ENCODE assay signal across 12 mouse cellular contexts in genomic region chr11:112860797-112861196, GRCm38 (mm10).
DNase-seq lines count a peak whose midpoint lies in the region; ATAC-seq lines count a peak whose summit lies in the region.
"Had no signal": no experiment of that assay in that cellular context is flagged by ENCODE, and none has a peak within 500 bp of the region (broad histone marks: within the 10 kb centered on the region; RNA-seq: fewer than 3 reads in every experiment).

No protein-coding gene starts in this region.

- ATAC-seq in midbrain, embryonic 12.5 days (ENCODE audit: low FRiP score, low read depth) = peak; percentile 91
- no peak for ATAC-seq in liver, embryonic 12.5 days

- no peaks in the 10 kb centered on the region for H3K36me3 ChIP-seq in hindbrain, embryonic 10.5 days
- H3K36me3 ChIP-seq in midbrain, embryonic 12.5 days = no peaks in the 10 kb centered on the region
- H3K36me3 ChIP-seq in liver, embryonic 12.5 days = no peaks in the 10 kb centered on the region
- H3K36me3 ChIP-seq: limb, embryonic 13.5 days; lung, embryonic 15.5 days; stomach, embryonic 15.5 days had no signal

- peaks cover 17% of the 10 kb centered on the region; the same call in 1 of the 2 replicates for H3K27me3 ChIP-seq in hindbrain, embryonic 10.5 days (ENCODE audit: insufficient read depth, poor library complexity, severe bottlenecking)
- H3K27me3 ChIP-seq in midbrain, embryonic 12.5 days = no peaks in the 10 kb centered on the region
- H3K27me3 ChIP-seq in liver, embryonic 12.5 days (replicated peaks) = no peaks in the 10 kb centered on the region; the same call in 1 of the 2 replicates
- H3K27me3 ChIP-seq: lung, embryonic 15.5 days; stomach, embryonic 15.5 days had no signal

- WGBS in hindbrain, embryonic 10.5 days = 10% methylated on average over 11 of the region's 11 CpGs
- WGBS in midbrain, embryonic 12.5 days = 6% methylated on average over 11 of the region's 11 CpGs
- WGBS in liver, embryonic 12.5 days (ENCODE audit: insufficient replicate concordance) = 49% methylated on average over 11 of the region's 11 CpGs

- H3K4me2 ChIP-seq in midbrain, embryonic 12.5 days (replicated peaks) = peak overlapping the region; percentile 21
- H3K4me2 ChIP-seq in liver, embryonic 12.5 days = no peak overlapping the region
- H3K4me2 ChIP-seq: limb, embryonic 13.5 days; lung, embryonic 15.5 days; stomach, embryonic 15.5 days had no signal

- H3K27ac ChIP-seq in hindbrain, embryonic 10.5 days = peak overlapping the region; percentile 89
- peak overlapping the region; percentile 85 for H3K27ac ChIP-seq in midbrain, embryonic 12.5 days (replicated peaks)
- H3K27ac ChIP-seq in liver, embryonic 12.5 days = no peak overlapping the region
- H3K27ac ChIP-seq: limb, embryonic 13.5 days; lung, embryonic 15.5 days; stomach, embryonic 15.5 days had no signal

- peak; percentile 24 for DNase-seq in embryo, embryonic 10 days (ENCODE audit: low spot score)
- DNase-seq in embryo, embryonic 9.5 days (ENCODE audit: extremely low spot score) = no peak
- DNase-seq in hindbrain, embryonic 10.5 days (ENCODE audit: low spot score) = peak; percentile 67
- DNase-seq in retina, postnatal 1 day = peak; percentile 83
- no peak for DNase-seq in gastrocnemius, adult 8-10 months (ENCODE audit: low spot score in 2 of 2)
- no peak for DNase-seq in gastrocnemius, postnatal 25 days
- DNase-seq: kidney, postnatal 4 days had no signal

- H3K9ac ChIP-seq in midbrain, embryonic 12.5 days (replicated peaks) = peak overlapping the region; percentile 34
- H3K9ac ChIP-seq in liver, embryonic 12.5 days = no peak overlapping the region
- H3K9ac ChIP-seq: limb, embryonic 13.5 days; lung, embryonic 15.5 days; stomach, embryonic 15.5 days had no signal

- H3K9me3 ChIP-seq in hindbrain, embryonic 10.5 days = peaks cover 6% of the 10 kb centered on the region; the same call in 1 of the 2 replicates
- H3K9me3 ChIP-seq in midbrain, embryonic 12.5 days = peaks cover 6% of the 10 kb centered on the region; the same call in 1 of the 2 replicates
- H3K9me3 ChIP-seq in liver, embryonic 12.5 days (replicated peaks) = no peaks in the 10 kb centered on the region
- H3K9me3 ChIP-seq: limb, embryonic 13.5 days; lung, embryonic 15.5 days; stomach, embryonic 15.5 days had no signal

- no peak overlapping the region for H3K4me3 ChIP-seq in hindbrain, embryonic 10.5 days
- H3K4me3 ChIP-seq in midbrain, embryonic 12.5 days = no peak overlapping the region
- H3K4me3 ChIP-seq in liver, embryonic 12.5 days = no peak overlapping the region
- H3K4me3 ChIP-seq: limb, embryonic 13.5 days; lung, embryonic 15.5 days; stomach, embryonic 15.5 days had no signal

- H3K4me1 ChIP-seq in hindbrain, embryonic 10.5 days (replicated peaks) = peaks cover 45% of the 10 kb centered on the region
- H3K4me1 ChIP-seq in midbrain, embryonic 12.5 days = peaks cover 28% of the 10 kb centered on the region
- no peaks in the 10 kb centered on the region for H3K4me1 ChIP-seq in liver, embryonic 12.5 days
- H3K4me1 ChIP-seq: lung, embryonic 15.5 days; stomach, embryonic 15.5 days had no signal

Comparison
In these comparisons a context has a peak if more than half of its experiments do, and no peak if none do; other contexts are left out.
1. DNase-seq: peak in embryo, embryonic 10 days (single experiment), hindbrain, embryonic 10.5 days (single experiment) and retina, postnatal 1 day (single experiment); none in embryo, embryonic 9.5 days (single experiment), gastrocnemius, adult 8-10 months (0 of 2) and gastrocnemius, postnatal 25 days (single experiment).